Mouse (Mus musculus): ENCODE data around the gene Snu13.

Snu13 gene

DNA sequence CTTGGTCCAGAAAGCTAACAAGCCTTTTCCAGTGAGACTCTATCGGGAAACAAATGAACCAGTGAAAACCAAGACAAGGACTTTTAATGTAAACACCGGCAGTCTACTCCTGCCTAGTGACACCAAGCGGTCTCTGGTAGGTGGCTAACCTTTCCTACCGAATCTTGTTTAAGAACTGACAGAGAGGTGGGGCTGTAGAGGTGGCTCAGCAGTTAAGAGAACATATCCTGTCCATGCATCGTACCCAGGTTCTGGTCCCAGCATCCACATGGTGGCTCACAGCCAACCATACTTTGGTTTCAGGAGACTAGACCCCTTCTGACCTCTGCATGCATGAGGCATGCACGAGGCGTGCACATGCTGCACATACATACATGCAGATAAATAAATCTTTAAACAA is 20.1 kb downstream of the Snu13 start:
- no peak for DNase-seq (ENCODE audit: low spot score)

DNA sequence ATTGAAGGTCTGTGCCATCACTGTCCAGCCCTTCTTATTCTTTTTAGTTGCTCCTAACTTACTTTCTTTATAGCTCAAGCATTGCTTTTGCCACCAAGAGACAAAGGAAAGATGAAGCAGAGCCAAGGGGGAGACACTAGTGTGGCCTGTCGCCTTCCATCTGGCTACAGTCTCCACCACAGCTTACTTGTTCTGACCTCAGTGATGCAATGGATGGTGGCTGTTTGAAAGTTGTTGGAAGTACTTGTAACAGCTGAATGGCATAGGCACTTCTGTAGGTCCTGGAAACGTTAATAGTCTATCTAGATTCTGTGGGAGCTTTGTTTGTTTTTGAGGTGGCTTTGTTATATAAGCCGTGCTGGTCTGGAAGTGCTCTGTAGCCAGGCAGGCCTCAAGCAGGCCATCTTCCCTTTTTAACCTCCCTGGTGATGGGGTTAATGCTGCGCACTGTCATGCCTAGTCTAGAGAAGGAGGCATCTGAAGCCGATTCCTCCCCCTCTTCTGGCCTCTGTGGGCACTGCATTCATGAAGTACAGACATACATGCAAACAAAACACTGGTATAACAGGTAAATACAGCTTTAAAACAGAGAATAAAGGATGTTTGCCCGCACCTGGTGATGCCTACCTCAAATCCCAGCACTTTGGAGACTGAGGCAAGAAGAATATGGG is 23.3 kb downstream of the Snu13 start:
- DNase-seq (ENCODE audit: low spot score), result no peak

DNA sequence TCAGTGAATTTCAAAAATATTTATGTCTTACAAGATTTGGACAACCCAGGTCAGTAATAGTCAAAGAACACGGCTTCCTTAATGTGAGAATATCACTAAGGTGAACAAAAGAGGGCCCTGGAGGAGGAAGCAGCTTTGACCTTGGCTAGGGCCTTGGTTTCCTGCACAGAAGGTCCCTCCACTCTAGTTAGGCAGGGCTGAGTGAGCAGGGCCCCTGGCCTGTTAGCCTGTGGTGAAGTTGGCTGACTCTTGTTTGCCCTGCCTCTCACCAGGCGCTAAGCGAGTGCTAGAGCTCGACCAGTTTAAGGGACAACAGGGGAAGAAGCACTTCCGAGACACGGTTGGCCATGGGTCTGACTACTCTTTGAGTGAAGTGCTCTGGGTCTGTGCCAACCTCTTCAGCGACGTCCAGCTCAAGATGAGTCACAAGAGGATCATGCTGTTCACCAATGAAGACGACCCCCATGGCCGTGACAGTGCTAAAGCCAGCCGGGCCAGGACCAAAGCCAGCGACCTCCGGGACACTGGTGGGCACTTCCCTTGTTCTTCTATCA is 24.8 kb downstream of the Snu13 start:
- no peak for DNase-seq (ENCODE audit: low spot score)

DNA sequence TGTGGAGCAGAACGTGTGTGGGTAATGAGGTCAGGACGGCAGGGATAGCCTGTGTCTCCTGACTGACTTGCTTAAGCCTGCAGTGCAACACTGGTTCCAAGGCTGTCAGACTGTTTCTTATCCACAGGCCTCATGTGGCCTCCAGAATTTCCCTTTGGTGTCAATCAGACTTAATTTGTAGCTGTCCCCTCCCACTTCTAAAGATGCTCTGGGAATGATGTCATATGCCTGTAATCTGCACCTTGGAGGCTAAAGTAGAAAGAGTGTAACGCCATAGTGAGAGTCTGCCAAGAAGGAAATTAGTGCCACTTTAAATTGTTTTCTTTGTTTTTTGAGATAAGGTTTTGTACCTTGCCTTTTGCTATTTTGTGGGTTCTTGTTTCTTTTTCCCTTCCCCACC is 28.1 kb downstream of the Snu13 start:
- DNase-seq (ENCODE audit: low spot score), result no peak

DNA sequence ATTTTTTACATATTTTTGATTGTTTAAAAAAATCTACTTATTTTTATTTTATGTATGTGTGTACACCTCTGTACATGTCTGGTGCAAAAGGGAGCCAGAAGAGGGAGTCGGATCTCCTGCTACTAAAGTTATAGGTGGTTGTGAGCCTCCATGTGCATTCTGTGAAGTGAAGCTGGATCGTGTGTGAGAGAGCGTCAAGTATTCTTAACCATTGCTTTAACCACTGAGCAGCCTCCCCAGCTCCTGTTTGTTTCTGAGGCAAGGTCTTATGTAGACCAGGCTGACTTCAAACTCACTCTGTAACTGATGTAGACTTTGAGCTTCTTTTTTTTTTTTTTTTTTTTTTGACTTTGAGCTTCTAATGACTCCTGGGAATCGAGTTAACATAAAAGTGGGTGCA is 29.9 kb downstream of the Snu13 start:
- no peak for DNase-seq (ENCODE audit: low spot score)

DNA sequence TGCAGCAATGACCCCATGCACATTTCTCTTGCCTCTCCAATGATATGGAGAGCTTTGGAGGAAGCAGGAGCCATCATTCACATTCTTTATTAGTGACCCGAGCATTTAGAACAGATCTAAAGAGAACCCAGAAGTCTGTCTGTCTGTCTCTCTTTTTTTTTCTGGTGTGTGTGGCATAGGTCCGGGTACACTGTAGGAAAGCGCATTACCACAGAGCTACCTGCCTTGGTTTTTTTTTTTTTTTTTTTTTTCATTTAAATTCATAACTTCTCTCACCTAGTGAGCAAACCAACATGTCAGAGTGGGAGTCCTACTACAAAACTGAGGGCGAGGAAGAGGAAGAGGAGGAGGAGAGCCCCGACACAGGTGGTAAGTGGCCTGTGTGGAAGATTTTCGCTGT is 30.6 kb downstream of the Snu13 start:
- no peak for DNase-seq (ENCODE audit: low spot score)

DNA sequence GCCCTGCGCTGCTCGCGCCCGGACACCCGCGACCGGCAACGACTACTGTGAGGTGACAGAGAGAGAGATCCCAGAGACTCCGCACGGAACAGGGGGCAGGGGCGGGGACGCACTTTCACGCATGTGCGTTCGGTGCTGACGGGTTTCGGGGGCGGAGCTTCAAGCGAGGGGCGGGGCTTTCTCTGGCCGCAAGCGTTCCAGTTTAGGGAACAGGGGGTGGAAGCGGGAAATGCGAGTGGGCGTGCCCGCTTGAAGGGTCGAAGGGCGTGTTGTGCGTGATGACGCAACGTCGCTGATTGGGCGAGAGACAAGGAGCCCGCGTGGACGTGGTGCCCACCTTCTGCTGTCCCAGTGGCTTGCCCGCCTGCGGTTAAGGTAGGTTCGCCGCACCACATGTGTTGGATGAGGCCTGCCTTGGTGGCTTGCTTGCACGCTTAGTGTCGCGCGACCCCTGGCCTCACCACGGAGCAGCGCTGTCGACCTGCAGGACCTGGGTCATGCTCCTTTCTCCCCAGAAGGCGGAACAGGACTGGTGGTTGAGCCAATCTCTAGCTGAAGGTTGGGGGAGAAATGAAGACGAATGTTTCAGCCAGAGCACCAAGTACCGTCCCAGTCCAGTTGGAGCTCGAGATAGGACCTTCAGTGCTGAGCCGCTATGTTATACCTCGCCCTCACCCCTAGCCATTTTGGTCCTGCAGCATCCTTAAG is 31.1 kb downstream of the Snu13 start:
- DNase-seq (ENCODE audit: low spot score), result peak; percentile 98

DNA sequence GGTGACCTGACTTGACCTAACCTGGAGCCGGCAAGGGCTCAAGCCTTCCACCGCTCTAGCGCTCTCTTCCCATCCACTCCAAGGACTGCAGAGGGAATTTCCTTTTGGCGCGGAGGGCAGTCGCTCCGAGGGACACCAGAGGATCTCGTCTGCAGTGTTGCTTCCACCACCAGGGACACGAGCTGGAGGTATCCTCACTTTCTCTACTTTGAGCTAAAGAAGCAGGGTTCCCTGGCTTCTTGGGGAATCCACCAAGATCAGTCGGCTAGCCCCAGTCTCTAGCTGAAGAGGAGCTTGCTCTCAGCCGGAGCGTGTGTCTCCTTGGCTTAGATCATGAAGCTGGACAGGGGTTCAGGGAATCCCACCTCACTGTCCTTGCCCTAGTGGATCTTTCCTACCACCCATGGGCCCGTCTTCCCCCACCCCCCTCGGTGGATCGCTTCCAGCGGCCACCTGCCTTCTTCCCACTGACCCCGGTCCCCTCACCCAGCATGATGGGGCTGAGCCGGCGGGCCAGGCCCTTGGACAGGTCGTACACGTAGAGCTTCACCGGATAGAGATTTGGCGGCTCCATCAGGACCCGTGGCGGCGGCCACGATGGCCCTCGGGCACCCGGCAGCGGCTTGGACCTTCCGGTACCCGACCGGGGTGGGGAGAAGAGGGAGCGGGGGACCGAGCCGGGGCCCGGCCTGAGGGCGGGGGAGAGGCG is 31.9 kb downstream of the Snu13 start:
- peak; percentile 11 for DNase-seq (ENCODE audit: low spot score)

DNA sequence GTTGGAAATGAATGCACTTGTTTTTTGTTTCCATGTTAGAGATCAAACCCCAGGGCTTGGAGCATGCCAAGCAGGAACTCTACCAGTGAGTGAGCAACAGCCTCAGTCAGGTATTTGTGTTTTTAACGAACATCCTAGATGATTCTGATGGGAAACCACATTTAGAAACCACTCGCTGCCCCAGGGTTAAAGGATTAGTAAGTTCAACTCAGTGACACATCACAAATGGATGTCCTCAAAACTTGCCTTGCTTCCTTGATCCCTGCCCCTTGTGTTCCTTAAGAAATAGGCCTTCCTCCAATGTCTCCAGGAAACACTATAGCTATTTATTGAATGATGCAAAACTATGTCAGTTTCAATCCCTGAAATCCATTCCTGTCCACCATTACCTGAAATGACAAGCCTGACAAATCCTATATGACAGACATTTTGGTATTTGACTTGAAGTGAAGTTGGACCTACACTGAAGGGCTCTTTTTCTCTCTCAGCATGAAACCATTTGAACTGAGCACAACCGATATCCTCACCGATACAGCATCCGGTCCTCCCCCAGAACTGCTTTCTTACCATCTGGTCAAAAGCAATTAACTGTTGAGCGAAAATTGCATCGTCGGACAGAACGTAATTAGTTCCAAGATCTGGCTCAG is 32.5 kb downstream of the Snu13 start:
- DNase-seq (ENCODE audit: low spot score), result no peak

DNA sequence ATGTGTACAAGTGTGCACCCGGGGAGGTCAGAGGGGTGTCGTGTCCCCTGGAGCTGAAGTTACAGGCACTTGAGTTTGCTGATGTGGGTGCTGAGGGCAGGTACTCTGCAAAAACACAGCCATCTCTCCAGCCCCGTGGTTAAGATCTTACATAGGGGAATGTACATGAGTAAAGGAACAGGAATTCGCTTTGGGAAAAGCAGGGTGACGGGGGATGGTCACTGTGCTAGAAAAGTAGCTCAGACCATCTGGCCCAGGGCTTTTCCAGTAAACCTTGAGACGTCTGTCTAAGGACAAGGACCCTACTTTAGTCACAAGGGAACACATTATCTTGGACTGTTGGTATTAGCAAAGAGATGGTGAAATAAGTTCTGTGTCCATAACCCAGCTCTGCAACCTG is 35.5 kb downstream of the Snu13 start:
- no peak for DNase-seq (ENCODE audit: low spot score)

DNA sequence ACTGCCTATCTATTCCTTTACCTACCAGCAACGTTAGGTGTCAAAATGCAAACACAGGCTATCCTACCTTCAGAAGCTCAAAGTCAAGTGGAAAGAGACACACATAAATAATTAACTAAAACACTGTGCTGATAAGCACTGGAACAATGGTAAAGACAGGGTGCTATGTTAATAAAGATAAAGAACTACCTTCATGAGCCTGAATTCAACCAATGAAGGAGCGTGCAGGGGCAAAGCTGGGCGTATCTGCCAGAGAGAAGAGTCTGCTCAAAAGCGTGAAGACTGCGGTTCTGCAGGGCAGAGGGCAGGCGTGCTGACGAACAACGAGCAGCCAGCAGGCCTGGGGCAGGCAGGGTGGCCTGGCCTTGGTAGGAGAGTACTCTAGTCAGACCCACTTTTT is 43.1 kb downstream of the Snu13 start:
- DNase-seq (ENCODE audit: low spot score), result no peak

DNA sequence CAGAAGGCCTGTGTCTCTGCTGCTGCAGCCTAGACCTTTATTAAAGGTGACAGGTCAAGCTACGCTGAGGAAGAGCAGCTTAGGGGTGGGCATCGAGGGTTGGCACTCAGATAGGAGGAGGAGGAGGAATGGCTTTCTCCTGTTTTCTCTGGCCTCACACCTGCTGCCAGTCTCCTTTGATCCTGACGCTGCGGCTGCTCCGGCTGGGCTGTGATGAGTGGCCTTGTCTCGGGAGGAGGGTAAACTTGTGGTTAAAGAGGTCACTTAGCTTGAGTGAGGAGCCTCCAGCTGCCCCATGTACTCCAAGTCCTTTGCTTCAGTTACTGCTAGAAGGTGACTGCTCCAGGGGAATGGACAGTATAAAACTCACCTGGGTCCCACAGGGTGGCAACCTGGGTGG is 53.4 kb downstream of the Snu13 start:
- no peak for DNase-seq (ENCODE audit: low spot score)

DNA sequence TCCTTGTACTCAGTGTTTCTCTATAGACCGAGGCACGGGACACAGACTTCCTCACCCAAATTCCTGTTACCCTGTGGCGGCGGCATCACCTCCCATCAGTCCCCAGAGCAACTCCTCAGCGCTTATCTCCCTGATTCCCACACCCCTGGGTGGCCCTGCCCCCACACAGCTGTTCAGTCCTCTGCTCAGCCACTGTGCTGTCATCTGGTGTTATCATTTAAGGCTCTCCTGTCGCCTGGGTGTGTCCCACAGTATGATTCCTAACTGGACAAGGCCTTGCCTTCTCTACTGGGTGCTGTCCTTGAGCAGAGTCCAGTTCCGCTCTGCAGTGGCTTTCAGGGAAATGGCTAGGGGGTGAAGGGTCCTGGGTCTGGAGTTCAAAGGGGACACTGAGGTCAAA is 56.8 kb downstream of the Snu13 start:
- DNase-seq (ENCODE audit: low spot score), result no peak

All from ovary, postnatal 10 days (tissue).